In genomic region chr2:61493918-61494712, GRCm38 (mm10) we compare ENCODE assay signal across 8 mouse cellular contexts.
DNase-seq lines count a peak whose midpoint lies in the region; ATAC-seq and TF ChIP-seq lines count a peak whose summit lies in the region.

No protein-coding gene starts in this region.

- no peaks in the 10 kb centered on the region for H3K79me3 ChIP-seq in C2C12 (ENCODE audit: low read depth)

- no peaks in the 10 kb centered on the region for H3K79me2 ChIP-seq in C2C12 (ENCODE audit: control insufficient read depth, insufficient read depth)
- H3K79me2 ChIP-seq in liver, adult 2 months (ENCODE audit: control insufficient read depth, insufficient read depth, low read length) = no peaks in the 10 kb centered on the region

- 0 out of 2 replicates have a peak overlapping the region, but pooled peaks have one; percentile 17 for H3K4me2 ChIP-seq in embryonic facial prominence, embryonic 12.5 days (replicated peaks)
- H3K4me2 ChIP-seq in kidney, embryonic 16.5 days (replicated peaks; ENCODE audit: low read depth, low read length) = peak overlapping the region; percentile 42

- no peaks in the 10 kb centered on the region for H3K36me3 ChIP-seq in C2C12 (ENCODE audit: control insufficient read depth, insufficient read depth)
- no peaks in the 10 kb centered on the region for H3K36me3 ChIP-seq in embryonic facial prominence, embryonic 12.5 days
- no peaks in the 10 kb centered on the region for H3K36me3 ChIP-seq in kidney, embryonic 16.5 days (ENCODE audit: insufficient read depth, low read length)
- H3K36me3 ChIP-seq in liver, adult 2 months (ENCODE audit: control insufficient read depth, insufficient read depth, low read length) = no peaks in the 10 kb centered on the region
- no peaks in the 10 kb centered on the region for H3K36me3 ChIP-seq in splenic B cell, adult 2 months (ENCODE audit: control insufficient read depth, insufficient read depth, low read length, poor library complexity, severe bottlenecking)

- H3K9ac ChIP-seq in embryonic facial prominence, embryonic 12.5 days = no peak overlapping the region
- H3K9ac ChIP-seq in kidney, embryonic 16.5 days (replicated peaks; ENCODE audit: low read length) = no peak overlapping the region
- no peak overlapping the region for H3K9ac ChIP-seq in liver, adult 2 months (ENCODE audit: low read depth, low read length)

- H3K27ac ChIP-seq in embryonic facial prominence, embryonic 12.5 days = no peak overlapping the region
- no peak overlapping the region for H3K27ac ChIP-seq in kidney, embryonic 16.5 days (ENCODE audit: low read length)
- H3K27ac ChIP-seq in liver, adult 2 months (replicated peaks; ENCODE audit: insufficient read depth, low read depth, low read length) = no peak overlapping the region

- 46% methylated on average over 11 of the region's 11 CpGs for WGBS in embryonic facial prominence, embryonic 12.5 days
- 44% methylated on average over 11 of the region's 11 CpGs for WGBS in kidney, embryonic 16.5 days
- WGBS in liver, adult 2 months = 47% methylated on average over 11 of the region's 11 CpGs

- TF ChIP-seq CTCF in C2C12 (IDR thresholded peaks at IDR 0.05; ENCODE audit: control insufficient read depth, insufficient read depth, insufficient read length) = peak; percentile 54
- TF ChIP-seq CTCF in liver, adult 2 months (IDR thresholded peaks at IDR 0.05; ENCODE audit: low read depth, low read length) = peak; percentile 69

- no peak overlapping the region for H3K4me3 ChIP-seq in C2C12 (ENCODE audit: insufficient read depth, poor library complexity, severe bottlenecking)
- no peak overlapping the region for H3K4me3 ChIP-seq in embryonic facial prominence, embryonic 12.5 days
- H3K4me3 ChIP-seq in kidney, embryonic 16.5 days (ENCODE audit: low read length) = no peak overlapping the region
- H3K4me3 ChIP-seq in liver, adult 2 months (ENCODE audit: insufficient read depth, low read depth, low read length) = no peak overlapping the region

- DNase-seq in adrenal gland, postnatal 36 days = peak; percentile 66 to 80
- peak; percentile 64 for DNase-seq in heart, adult 8-10 months (ENCODE audit: low spot score)
- peak; percentile 41 for DNase-seq in liver, adult 2 months (ENCODE audit: extremely low read depth, low read depth, low spot score)
- peak; percentile 87 for DNase-seq in naive thymus-derived CD4-positive, alpha-beta T cell, adult 2 months (ENCODE audit: low read depth)
- peak; percentile 72 for DNase-seq in splenic B cell, adult 2 months (ENCODE audit: low read depth, low spot score)

- TF ChIP-seq POLR2A in liver, adult 2 months (IDR thresholded peaks at IDR 0.05; ENCODE audit: extremely low read depth, insufficient read depth, low read length) = no peak

- no peak for ATAC-seq in embryonic facial prominence, embryonic 12.5 days (ENCODE audit: insufficient number of reproducible peaks, insufficient read depth, low FRiP score, low TSS enrichment)
- ATAC-seq in kidney, embryonic 16.5 days (ENCODE audit: low FRiP score, low TSS enrichment) = no peak

- no peaks in the 10 kb centered on the region for H3K4me1 ChIP-seq in embryonic facial prominence, embryonic 12.5 days
- H3K4me1 ChIP-seq in kidney, embryonic 16.5 days (ENCODE audit: insufficient read depth, low read length) = no peaks in the 10 kb centered on the region; the same call in 1 of the 2 replicates
- H3K4me1 ChIP-seq in liver, adult 2 months (ENCODE audit: control insufficient read depth, insufficient read depth, low read length) = no peaks in the 10 kb centered on the region

- H3K27me3 ChIP-seq in C2C12 (ENCODE audit: control insufficient read depth, insufficient read depth, insufficient read length) = no peaks in the 10 kb centered on the region
- no peaks in the 10 kb centered on the region for H3K27me3 ChIP-seq in embryonic facial prominence, embryonic 12.5 days
- H3K27me3 ChIP-seq in kidney, embryonic 16.5 days (ENCODE audit: insufficient read depth, low read length) = no peaks in the 10 kb centered on the region; the same call in 1 of the 2 replicates
- no peaks in the 10 kb centered on the region for H3K27me3 ChIP-seq in liver, adult 2 months (ENCODE audit: control insufficient read depth, insufficient read depth, low read length)
- H3K27me3 ChIP-seq in splenic B cell, adult 2 months (ENCODE audit: control insufficient read depth, insufficient read depth, low read length, poor library complexity, severe bottlenecking) = no peaks in the 10 kb centered on the region

- no peak overlapping the region for H3ac ChIP-seq in C2C12 (ENCODE audit: control insufficient read depth, insufficient read length, low read depth)

- no peaks in the 10 kb centered on the region for H3K9me3 ChIP-seq in embryonic facial prominence, embryonic 12.5 days
- no peaks in the 10 kb centered on the region for H3K9me3 ChIP-seq in kidney, embryonic 16.5 days (ENCODE audit: low read length)

TF ChIP-seq in C2C12, 6 proteins besides CTCF, POLR2A, EP300 and RAD21:
- TF ChIP-seq CEBPB (IDR thresholded peaks at IDR 0.05; ENCODE audit: low read depth) (no peak), MYOG (IDR thresholded peaks at IDR 0.05; ENCODE audit: control insufficient read depth, extremely low read depth, insufficient read length) (no peak)
